Mouse (Mus musculus) ES-Bruce4 (cell line): Measurements from ENCODE around the gene Zc3hc1. TPM values are rescaled to one million over a fixed set of nuclear protein-coding genes. Genes with fewer than 3 reads are reported as not detected.

Source experiments
- H3K27ac ChIP-seq: 2 replicates; pipeline ENCODE4 v1.5.1; 2012; ENCODE audit warnings: low read length, inconsistent platforms; ENCODE audit not compliant: insufficient read depth
- H3K27me3 ChIP-seq: 2 replicates; pipeline ENCODE4 v1.6.1; 2012; ENCODE audit warnings: mild to moderate bottlenecking, low read length, inconsistent platforms; ENCODE audit not compliant: control insufficient read depth, poor library complexity, insufficient read depth, severe bottlenecking
- H3K36me3 ChIP-seq: 2 replicates; pipeline ENCODE4 v1.6.1; 2012; ENCODE audit warnings: inconsistent platforms, mild to moderate bottlenecking, low read length, moderate library complexity; ENCODE audit not compliant: control insufficient read depth, poor library complexity, insufficient read depth, severe bottlenecking
- H3K4me1 ChIP-seq: one replicate; pipeline ENCODE4 v1.8.1; 2011; ENCODE audit warnings: low read length; ENCODE audit not compliant: control insufficient read depth, insufficient read depth
- H3K4me3 ChIP-seq: 2 replicates; pipeline ENCODE4 v1.5.1; 2011; ENCODE audit warnings: low read depth, mild to moderate bottlenecking, low read length
- H3K9ac ChIP-seq: 2 replicates; pipeline ENCODE4 v1.6.1; 2012; ENCODE audit warnings: low read depth, mild to moderate bottlenecking, inconsistent platforms; ENCODE audit not compliant: poor library complexity, severe bottlenecking
- H3K9me3 ChIP-seq: replicated peaks from 2 replicates; pipeline ENCODE4 v1.6.1; 2012; ENCODE audit warnings: mild to moderate bottlenecking, low read length, inconsistent platforms; ENCODE audit not compliant: control insufficient read depth, poor library complexity, insufficient read depth, severe bottlenecking
- CTCF ChIP-seq: IDR thresholded peaks from one replicate; pipeline ENCODE4 v1.8.1; 2011; ENCODE audit warnings: low read depth, low read length
- EP300 ChIP-seq: IDR thresholded peaks from 2 replicates; pipeline ENCODE4 v1.6.1; 2011; ENCODE audit warnings: low read depth, low read length; ENCODE audit not compliant: insufficient read depth
- POLR2A ChIP-seq: IDR thresholded peaks from one replicate; pipeline ENCODE4 v1.8.1; 2011; ENCODE audit warnings: low read length; ENCODE audit not compliant: insufficient read depth
- polyA plus RNA-seq: library from polyadenylated mRNA; stranded (reverse); fragments of >200 nt; gene quantifications from 2 replicates; pipeline ENCODE4 v1.2.4, GENCODE M21; 2011; ENCODE audit warnings: low read depth; ENCODE audit not compliant: missing spikeins, insufficient read depth, insufficient read length

Gene Zc3hc1
- polyA plus RNA-seq, 1 experiment: 76.3 TPM

DNA sequence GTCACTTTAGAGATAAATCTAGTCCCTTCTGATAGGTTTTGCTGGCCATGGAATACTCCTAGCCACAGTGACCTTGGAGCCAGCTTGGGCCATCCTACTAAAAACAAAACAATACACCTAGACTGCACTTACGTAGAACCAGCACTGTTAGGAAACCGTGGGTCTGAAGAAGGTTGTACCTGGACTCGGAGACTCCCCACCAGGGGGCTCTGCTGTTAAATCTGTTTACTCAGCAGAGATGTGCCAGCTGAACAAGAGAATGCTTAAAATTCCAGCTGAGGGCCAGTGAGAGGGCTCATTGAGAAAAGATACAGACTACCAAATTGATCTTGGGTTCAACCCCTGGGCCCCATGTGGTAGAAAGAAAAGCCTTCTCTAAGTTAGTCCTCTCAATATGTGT is 9.7 kb downstream of the Zc3hc1 start:
- H3K36me3 ChIP-seq: peaks cover 60% of the 10 kb centered on the region
- no peaks in the 10 kb centered on the region for H3K9me3 ChIP-seq
- H3K27me3 ChIP-seq: no peaks in the 10 kb centered on the region
- H3K4me1 ChIP-seq: no peaks in the 10 kb centered on the region
- no peak overlapping the region for H3K27ac ChIP-seq
- no peak overlapping the region for H3K4me3 ChIP-seq
- TF ChIP-seq EP300: no peak
- no peak for TF ChIP-seq POLR2A
- no peak for TF ChIP-seq CTCF
- no peak overlapping the region for H3K9ac ChIP-seq

DNA sequence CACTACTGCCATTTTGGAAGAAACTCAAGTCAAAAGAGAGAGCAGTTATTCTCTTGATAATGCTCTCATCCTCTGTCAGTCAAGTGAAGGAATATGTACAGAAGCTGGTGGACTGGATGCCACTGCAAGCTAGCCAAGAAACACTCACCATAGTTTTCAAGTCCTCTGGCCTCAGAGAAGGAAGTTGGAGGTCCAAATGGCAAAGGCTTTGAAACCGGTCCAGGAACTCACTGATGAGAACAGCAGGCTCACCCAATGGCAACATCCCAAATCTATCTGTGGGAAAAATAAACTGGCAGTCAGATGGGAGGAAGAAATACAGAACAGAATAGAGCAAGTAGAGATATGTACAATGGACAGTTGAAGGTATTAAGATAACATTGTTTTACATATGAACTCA is 15.0 kb downstream of the Zc3hc1 start:
- Histone ChIP-seq H3K36me3 (peaks cover 59% of the 10 kb centered on the region), H3K4me3 (no peak overlapping the region), H3K9ac (no peak overlapping the region), H3K4me1 (no peaks in the 10 kb centered on the region), H3K9me3 (no peaks in the 10 kb centered on the region), H3K27me3 (no peaks in the 10 kb centered on the region), H3K27ac (no peak overlapping the region)
- TF ChIP-seq EP300: no peak
- TF ChIP-seq CTCF: no peak
- no peak for TF ChIP-seq POLR2A

DNA sequence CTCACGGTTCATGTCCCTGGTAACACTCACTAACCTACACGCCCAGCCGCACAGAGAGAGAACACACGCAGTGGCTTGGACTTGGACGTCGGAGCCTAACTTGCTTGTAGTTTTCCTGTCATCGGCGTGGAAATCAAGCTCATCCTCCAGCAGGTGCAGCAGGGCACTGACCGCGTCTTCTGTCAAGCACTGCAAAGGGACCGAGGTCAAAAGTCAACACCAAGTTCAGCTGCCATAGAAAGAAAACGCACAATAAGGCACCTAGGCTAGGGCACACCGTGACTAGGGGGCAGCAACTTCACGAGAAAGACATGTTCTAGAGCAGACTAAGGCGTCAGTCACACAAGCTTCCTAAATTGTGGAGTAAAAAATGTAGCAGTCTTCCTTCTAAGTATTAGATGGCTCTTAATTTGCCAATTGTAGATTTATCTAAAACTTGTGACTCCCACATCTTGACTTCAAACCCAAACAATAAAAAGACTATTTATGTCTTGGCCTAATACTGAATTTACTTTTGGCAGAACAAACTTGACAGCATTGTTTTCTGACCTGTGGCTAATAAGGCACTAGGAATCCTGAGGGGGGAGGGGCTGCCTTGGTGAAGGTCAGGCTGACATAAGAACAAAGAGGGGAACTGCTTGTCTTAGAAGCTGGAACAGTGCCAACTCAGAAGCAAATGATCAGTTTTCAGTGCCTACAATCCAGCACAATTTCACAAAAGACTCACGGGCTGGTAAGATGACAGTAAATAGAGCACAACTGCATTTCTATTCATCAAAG is 15.9 kb downstream of the Zc3hc1 start:
- Histone ChIP-seq H3K27ac (no peak overlapping the region), H3K36me3 (peaks cover 58% of the 10 kb centered on the region), H3K4me3 (no peak overlapping the region), H3K9me3 (no peaks in the 10 kb centered on the region), H3K27me3 (no peaks in the 10 kb centered on the region), H3K9ac (no peak overlapping the region), H3K4me1 (no peaks in the 10 kb centered on the region)
- no peak for TF ChIP-seq CTCF
- no peak for TF ChIP-seq EP300
- no peak for TF ChIP-seq POLR2A

DNA sequence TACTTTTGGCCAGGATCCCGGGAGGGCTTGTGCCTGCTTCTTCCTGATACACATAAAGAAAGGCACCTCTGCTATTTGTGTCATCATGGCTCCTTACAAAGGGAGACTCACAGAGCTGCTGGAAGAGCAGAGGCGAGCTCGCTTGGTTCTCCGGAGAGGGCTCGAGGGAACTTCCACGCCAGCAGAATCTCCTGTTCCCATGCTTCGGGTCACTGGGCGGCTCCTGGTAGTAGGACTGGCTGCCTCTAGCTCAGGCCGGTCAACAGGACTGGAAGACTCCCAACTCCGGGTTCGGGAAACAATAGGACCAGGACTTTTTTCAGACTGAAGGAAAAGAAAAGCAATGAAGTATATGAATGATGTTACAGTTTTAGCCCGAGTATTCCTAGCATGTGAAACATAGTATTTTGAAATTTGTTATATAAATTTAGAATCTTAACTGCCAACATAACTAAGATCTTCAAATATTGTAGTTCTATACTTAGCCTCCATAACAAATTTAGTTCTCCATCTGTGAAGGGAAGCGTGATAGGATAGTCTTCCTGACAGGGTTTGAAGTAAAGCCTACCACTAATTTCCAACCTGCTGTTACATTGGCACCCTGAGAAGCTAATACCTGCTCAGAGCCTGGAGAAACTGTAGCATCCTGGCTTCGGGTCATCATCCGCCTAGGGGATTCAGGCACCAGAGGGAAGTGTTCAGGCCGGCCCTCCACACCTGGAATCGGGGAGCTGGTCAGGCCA is 18.0 kb downstream of the Zc3hc1 start:
- TF ChIP-seq POLR2A (no peak), CTCF (no peak), EP300 (no peak)
- no peak overlapping the region for H3K27ac ChIP-seq
- no peaks in the 10 kb centered on the region for H3K4me1 ChIP-seq
- no peak overlapping the region for H3K4me3 ChIP-seq
- peaks cover 65% of the 10 kb centered on the region for H3K36me3 ChIP-seq
- H3K27me3 ChIP-seq: no peaks in the 10 kb centered on the region
- no peaks in the 10 kb centered on the region for H3K9me3 ChIP-seq
- no peak overlapping the region for H3K9ac ChIP-seq

DNA sequence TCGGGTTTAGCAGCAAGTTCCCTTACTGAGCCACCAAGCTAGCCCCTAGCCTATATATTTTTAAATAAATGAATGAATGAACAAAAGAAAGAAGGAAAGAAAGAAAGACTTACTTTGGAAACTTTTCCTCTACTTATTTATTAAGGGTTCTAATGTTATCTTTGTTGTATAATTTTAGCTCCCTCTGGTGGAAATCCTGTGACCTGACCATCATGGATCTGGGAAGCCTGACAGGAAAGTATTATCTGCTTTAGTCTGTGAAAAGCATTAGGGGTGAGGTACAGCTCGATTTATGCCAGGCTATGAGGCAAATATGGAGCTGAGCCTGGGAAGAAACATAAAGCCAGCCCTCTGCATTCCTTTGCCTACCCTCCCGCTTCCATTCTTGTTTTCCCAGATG is 21.5 kb downstream of the Zc3hc1 start:
- Histone ChIP-seq H3K27ac (no peak overlapping the region), H3K36me3 (peaks cover 62% of the 10 kb centered on the region), H3K9me3 (no peaks in the 10 kb centered on the region)

DNA sequence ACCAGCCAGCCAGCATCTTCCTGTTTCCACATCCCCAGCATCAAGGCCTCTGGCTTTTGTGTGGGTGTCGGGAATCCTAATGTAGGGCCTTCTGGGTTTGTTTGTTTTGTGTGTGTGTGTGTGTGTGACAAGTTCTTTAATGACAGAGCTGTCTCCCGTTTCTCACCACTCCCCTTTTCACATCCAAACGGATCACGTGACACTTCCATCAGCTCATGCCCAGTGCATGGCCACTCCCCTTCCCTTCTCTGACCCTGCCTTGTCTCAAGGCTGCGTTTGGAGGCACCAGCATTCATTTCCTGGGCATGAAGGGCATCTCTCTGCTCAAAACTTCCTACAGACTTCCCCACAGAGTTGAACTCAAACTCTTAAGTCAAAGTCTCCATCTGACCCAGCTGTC is 27.0 kb downstream of the Zc3hc1 start:
- no peaks in the 10 kb centered on the region for H3K9me3 ChIP-seq
- no peak overlapping the region for H3K4me3 ChIP-seq
- H3K4me1 ChIP-seq: no peaks in the 10 kb centered on the region
- H3K27me3 ChIP-seq: no peaks in the 10 kb centered on the region
- H3K36me3 ChIP-seq: peaks cover 18% of the 10 kb centered on the region
- TF ChIP-seq EP300 (no peak), POLR2A (no peak), CTCF (no peak)
- no peak overlapping the region for H3K27ac ChIP-seq
- H3K9ac ChIP-seq: no peak overlapping the region

More for the DNA sequence above, 21.5 kb downstream of the Zc3hc1 start:
- Histone ChIP-seq H3K27me3 (no peaks in the 10 kb centered on the region), H3K4me1 (no peaks in the 10 kb centered on the region), H3K4me3 (no peak overlapping the region), H3K9ac (no peak overlapping the region)
- no peak for TF ChIP-seq CTCF
- TF ChIP-seq EP300: no peak
- no peak for TF ChIP-seq POLR2A
